Mouse (Mus musculus): ENCODE results near the gene Nfatc2. TPM values are rescaled to one million over a fixed set of nuclear protein-coding genes. Genes with fewer than 3 reads are reported as not detected.

The Nfatc2 gene
- polyA plus RNA-seq, 1 experiment from 2014 or later = 1.7 TPM

- peaks cover under 1% of the 10 kb centered on the region; the same call in 1 of the 2 replicates for H3K36me3 ChIP-seq
- no peak overlapping the region for H3K4me3 ChIP-seq (replicated peaks)
- H3K4me2 ChIP-seq (replicated peaks) = no peak overlapping the region
- no peaks in the 10 kb centered on the region for H3K27me3 ChIP-seq
- H3K9me3 ChIP-seq = peaks cover 4% of the 10 kb centered on the region
- 32% methylated on average over 9 of the region's 9 CpGs for WGBS
- H3K9ac ChIP-seq (replicated peaks) = no peak overlapping the region
- H3K4me1 ChIP-seq (replicated peaks) = peaks cover 31% of the 10 kb centered on the region
- ATAC-seq = peak; percentile 83
- H3K27ac ChIP-seq = peak overlapping the region; percentile 88
These were observed 24.9 kb upstream of the Nfatc2 start for GRCm38 (mm10) chr2:168626385-168626784.

DNA sequence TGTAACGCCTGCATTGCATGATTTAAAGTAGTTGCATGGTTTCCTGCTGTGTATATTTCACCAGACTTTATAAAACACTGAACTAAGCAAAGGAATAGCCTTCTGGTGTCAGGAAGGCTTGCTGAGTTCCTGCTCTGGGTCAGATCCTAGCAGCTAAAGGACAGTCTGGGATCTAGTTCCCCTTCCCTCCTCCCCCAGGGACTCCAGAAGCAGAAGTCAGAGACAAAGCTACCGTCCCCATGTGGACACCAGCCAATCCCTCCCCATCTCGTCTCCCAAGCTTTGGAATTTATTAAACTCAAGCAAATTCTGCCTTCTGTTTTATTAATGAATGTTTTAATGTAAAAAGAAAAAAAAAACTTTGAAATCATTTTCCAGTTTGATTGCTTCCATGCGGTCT is 23.6 kb upstream of the Nfatc2 start:
- no peak for ATAC-seq
- peaks cover 4% of the 10 kb centered on the region for H3K9me3 ChIP-seq
- H3K4me1 ChIP-seq (replicated peaks) = peaks cover 31% of the 10 kb centered on the region
- no peak overlapping the region for H3K4me2 ChIP-seq (replicated peaks)
- H3K36me3 ChIP-seq = no peaks in the 10 kb centered on the region
- no peak overlapping the region for H3K9ac ChIP-seq (replicated peaks)
- peak overlapping the region; percentile 88; the same call in 1 of the 2 replicates for H3K27ac ChIP-seq
- WGBS = 79% methylated on average over 4 of the region's 4 CpGs
- no peaks in the 10 kb centered on the region for H3K27me3 ChIP-seq
- H3K4me3 ChIP-seq (replicated peaks) = no peak overlapping the region

- Histone ChIP-seq H3K36me3 (no peaks in the 10 kb centered on the region), H3K27me3 (no peaks in the 10 kb centered on the region), H3K27ac (no peak overlapping the region), H3K4me3 (replicated peaks) (no peak overlapping the region), H3K4me1 (replicated peaks) (peaks cover 22% of the 10 kb centered on the region), H3K9ac (replicated peaks) (no peak overlapping the region), H3K9me3 (peaks cover 4% of the 10 kb centered on the region), H3K4me2 (replicated peaks) (no peak overlapping the region)
- WGBS = 76% methylated on average over 11 of the region's 11 CpGs
- ATAC-seq = no peak
These were observed 19.8 kb upstream of the Nfatc2 start for GRCm38 (mm10) chr2:168621111-168621802.

- Histone ChIP-seq H3K27me3 (no peaks in the 10 kb centered on the region), H3K36me3 (no peaks in the 10 kb centered on the region), H3K9me3 (peaks cover under 1% of the 10 kb centered on the region; the same call in 1 of the 2 replicates), H3K4me3 (replicated peaks) (no peak overlapping the region), H3K27ac (no peak overlapping the region; the same call in 1 of the 2 replicates), H3K9ac (replicated peaks) (0 out of 2 replicates have a peak overlapping the region, but pooled peaks have one; percentile 6), H3K4me1 (replicated peaks) (peaks cover 28% of the 10 kb centered on the region), H3K4me2 (replicated peaks) (no peak overlapping the region)
- no peak for ATAC-seq
- whole genome bisulfite sequencing = 80% methylated on average over 15 of the region's 15 CpGs
These were observed 16.8 kb upstream of the Nfatc2 start for GRCm38 (mm10) chr2:168618205-168618717.

- no peaks in the 10 kb centered on the region for H3K27me3 ChIP-seq
- H3K9me3 ChIP-seq = no peaks in the 10 kb centered on the region
- peaks cover 29% of the 10 kb centered on the region for H3K4me1 ChIP-seq (replicated peaks)
- no peak for ATAC-seq
- H3K27ac ChIP-seq = no peak overlapping the region
- no peak overlapping the region for H3K9ac ChIP-seq (replicated peaks)
- no peak overlapping the region for H3K4me2 ChIP-seq (replicated peaks)
- no peak overlapping the region for H3K4me3 ChIP-seq (replicated peaks)
- 87% methylated on average over 3 of the region's 3 CpGs for WGBS
- no peaks in the 10 kb centered on the region for H3K36me3 ChIP-seq
These were observed 13.7 kb upstream of the Nfatc2 start for GRCm38 (mm10) chr2:168615160-168615559.

DNA sequence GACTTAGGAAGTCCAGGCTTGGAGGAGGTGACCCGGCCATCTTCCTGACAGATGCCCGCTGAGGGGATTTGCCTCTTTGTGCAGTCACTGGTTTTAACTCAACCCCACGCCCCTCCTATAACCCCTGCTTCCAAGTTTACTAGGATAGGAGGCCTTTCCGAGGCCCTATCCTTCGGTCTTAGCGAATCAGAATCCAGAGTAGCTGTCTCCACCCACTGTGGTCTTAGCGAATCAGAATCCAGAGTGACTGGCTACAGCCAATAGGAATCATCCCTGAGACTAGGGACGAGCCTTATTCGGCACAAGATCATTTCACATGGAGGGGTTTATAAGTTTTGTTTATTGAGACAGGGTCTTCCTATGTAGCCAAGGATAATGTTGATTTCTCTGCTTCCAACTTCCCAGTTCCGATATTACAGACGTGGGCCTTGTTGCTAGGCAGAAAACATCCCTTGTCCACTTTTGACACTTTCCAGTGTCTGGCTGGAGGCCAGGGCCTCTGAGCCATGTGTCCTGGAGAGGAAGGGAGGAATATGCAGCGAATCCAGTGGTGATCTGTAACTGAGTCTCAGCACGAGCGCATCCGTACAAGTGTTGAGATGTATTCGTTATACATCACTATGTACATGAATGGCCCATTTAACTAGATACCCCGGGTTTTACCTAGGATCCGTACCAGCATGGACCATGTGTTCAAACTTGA is 12.9 kb upstream of the Nfatc2 start:
- H3K4me2 ChIP-seq (replicated peaks) = no peak overlapping the region
- no peaks in the 10 kb centered on the region for H3K27me3 ChIP-seq
- no peaks in the 10 kb centered on the region for H3K9me3 ChIP-seq
- H3K4me1 ChIP-seq (replicated peaks) = peaks cover 36% of the 10 kb centered on the region
- no peak overlapping the region for H3K4me3 ChIP-seq (replicated peaks)
- no peak overlapping the region for H3K27ac ChIP-seq
- ATAC-seq = no peak
- WGBS = 72% methylated on average over 18 of the region's 18 CpGs
- H3K36me3 ChIP-seq = no peaks in the 10 kb centered on the region
- H3K9ac ChIP-seq (replicated peaks) = no peak overlapping the region

DNA sequence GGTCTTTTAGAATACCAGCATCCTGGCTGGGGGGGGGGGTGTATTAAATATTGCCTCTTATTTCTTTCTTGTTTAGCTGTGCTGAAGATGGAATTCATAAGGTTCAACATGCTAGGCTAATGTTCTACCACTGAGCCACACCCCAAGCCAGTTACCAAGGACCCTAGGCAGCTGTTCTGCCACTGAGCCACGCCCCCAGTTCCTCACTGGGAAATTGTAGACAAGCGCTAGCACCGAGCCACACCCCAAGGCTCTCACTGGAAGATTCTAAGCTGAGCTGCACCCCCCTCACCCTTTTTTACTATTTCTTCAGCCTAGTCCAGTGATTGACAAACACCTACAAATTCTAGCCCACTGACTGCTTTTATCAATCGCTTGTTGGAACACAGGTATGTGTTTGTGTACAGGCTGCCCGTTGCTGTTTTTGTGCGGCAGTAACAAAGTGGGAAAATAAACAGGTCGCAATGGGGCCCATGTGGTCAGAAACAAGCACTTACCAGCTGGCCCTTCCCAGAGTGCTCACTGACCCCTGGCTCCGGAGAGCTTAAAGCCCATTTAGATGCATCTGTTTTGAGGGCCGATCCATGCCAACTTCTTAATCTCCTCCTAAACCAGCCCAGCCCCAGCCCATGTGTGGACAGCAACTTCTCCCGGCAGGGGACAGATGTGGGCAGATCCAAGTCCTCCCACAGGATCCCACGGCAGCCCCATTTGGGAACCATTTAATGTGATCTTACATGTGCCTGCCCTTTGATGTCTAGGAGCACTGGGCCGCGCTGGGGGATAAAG is 11.8 kb upstream of the Nfatc2 start:
- Histone ChIP-seq H3K9ac (replicated peaks) (no peak overlapping the region), H3K4me1 (replicated peaks) (peaks cover 34% of the 10 kb centered on the region), H3K9me3 (no peaks in the 10 kb centered on the region), H3K4me3 (replicated peaks) (no peak overlapping the region), H3K4me2 (replicated peaks) (no peak overlapping the region), H3K36me3 (no peaks in the 10 kb centered on the region), H3K27me3 (no peaks in the 10 kb centered on the region), H3K27ac (no peak overlapping the region)
- WGBS = 35% methylated on average over 13 of the region's 13 CpGs
- ATAC-seq = no peak

DNA sequence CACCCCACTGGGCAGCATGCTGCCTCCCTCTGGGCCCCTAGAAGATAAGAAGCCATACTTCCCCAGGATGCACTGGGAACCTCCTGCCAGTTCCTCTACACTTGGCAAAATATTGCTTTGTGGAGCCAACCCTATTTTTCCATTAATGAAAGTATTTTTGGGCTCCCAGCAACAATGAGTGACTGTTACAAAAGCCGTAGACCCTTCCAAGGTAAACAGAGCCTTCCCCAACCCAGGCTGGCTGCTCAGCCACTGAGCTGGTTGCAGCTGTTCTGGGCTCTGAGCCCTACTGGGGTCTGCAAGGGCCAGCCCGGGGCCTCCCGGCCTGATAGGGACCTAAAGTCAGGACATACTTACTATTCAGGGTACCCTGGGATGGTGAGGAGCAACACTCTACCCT is 9.5 kb upstream of the Nfatc2 start:
- 91% methylated on average over 3 of the region's 3 CpGs for WGBS
- Histone ChIP-seq H3K27ac (no peak overlapping the region), H3K27me3 (no peaks in the 10 kb centered on the region), H3K36me3 (no peaks in the 10 kb centered on the region), H3K4me1 (replicated peaks) (peaks cover 28% of the 10 kb centered on the region), H3K4me2 (replicated peaks) (no peak overlapping the region), H3K9ac (replicated peaks) (no peak overlapping the region), H3K9me3 (no peaks in the 10 kb centered on the region), H3K4me3 (replicated peaks) (no peak overlapping the region)
- no peak for ATAC-seq

DNA sequence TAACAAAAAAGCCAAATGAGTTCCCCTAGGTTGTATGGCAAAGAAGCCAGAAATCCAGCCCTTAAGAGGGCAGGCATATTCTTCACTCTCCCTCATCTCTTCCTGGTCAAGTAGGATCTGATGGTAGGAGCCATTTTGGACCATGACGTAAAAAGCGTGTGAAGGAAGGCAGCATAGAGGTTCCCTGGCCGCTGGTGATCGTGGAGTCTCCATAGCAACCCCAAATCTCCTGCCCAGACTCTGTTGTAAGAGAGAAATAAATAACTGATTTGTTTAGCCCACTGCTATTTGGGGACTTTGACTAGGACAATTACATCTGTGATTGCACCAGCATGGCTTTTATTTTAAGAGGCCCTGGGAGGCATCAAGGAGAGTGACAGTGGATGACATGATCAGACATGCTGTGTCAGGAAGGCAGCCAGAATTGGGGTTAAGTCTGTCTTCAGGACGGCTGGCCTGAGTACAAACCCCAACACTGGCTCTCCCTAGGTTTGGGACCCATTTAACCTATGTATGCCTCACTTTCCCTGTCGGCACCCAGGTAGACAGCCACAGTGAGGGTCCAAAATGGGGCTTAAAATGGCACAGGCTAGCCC is 8.3 kb upstream of the Nfatc2 start:
- no peaks in the 10 kb centered on the region for H3K36me3 ChIP-seq
- H3K4me2 ChIP-seq (replicated peaks) = no peak overlapping the region
- H3K9ac ChIP-seq (replicated peaks) = no peak overlapping the region
- no peaks in the 10 kb centered on the region for H3K27me3 ChIP-seq
- ATAC-seq = no peak
- H3K4me1 ChIP-seq (replicated peaks) = peaks cover 26% of the 10 kb centered on the region
- H3K4me3 ChIP-seq (replicated peaks) = no peak overlapping the region
- no peaks in the 10 kb centered on the region for H3K9me3 ChIP-seq
- H3K27ac ChIP-seq = no peak overlapping the region
- 45% methylated on average over 6 of the region's 6 CpGs for WGBS

DNA sequence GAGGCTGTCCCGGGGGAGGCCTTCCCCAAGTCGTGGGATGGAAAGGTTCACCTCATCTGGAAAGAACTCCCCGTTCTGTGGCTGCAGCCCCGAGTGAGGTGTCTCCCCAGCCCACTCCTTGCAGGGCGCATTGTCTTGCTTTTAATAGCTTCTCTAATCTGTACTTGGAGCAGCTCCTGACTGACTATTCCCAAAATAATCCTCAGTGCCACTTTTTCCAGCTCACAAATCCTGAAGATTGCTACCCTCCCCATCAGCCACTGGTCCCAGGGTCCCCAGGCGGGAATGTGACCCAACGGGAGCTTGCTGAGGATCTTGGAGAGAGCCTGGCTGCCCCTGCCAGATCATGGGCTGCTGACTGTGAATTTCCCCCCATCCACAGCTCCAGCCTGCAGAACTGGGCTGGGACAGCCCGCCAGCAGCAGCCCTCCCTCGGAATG is 6.7 kb upstream of the Nfatc2 start:
- Histone ChIP-seq H3K36me3 (no peaks in the 10 kb centered on the region), H3K27me3 (peaks cover 10% of the 10 kb centered on the region), H3K4me3 (replicated peaks) (no peak overlapping the region), H3K9me3 (no peaks in the 10 kb centered on the region), H3K27ac (no peak overlapping the region), H3K4me2 (replicated peaks) (no peak overlapping the region), H3K4me1 (replicated peaks) (peaks cover 15% of the 10 kb centered on the region), H3K9ac (replicated peaks) (no peak overlapping the region)
- 64% methylated on average over 9 of the region's 9 CpGs for WGBS
- ATAC-seq = no peak

DNA sequence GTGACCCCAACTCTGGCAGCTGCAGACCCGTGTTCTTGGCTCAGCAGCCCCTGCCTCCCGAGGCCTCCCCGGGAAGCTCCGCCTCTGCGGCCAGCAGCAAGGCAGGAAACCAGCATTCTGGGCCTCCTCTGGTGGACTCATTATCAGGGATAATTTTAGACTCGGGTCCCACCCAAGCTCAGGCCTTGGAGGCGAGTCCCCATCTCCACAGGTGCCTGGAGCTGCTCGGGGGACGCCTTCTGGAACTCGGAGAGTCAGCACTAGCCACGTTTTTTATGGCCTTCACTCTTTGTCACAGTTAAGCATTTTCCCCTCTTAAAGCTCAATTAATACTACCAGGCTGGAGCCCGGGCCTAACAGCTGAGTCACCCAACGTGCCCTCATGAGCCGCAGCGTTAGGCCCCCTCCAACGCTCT is 3.2 kb upstream of the Nfatc2 start:
- Histone ChIP-seq H3K27ac (no peak overlapping the region), H3K9me3 (no peaks in the 10 kb centered on the region), H3K4me2 (replicated peaks) (no peak overlapping the region), H3K4me1 (replicated peaks) (peaks cover 41% of the 10 kb centered on the region), H3K36me3 (no peaks in the 10 kb centered on the region), H3K4me3 (replicated peaks) (no peak overlapping the region), H3K27me3 (peaks cover 36% of the 10 kb centered on the region), H3K9ac (replicated peaks) (no peak overlapping the region)
- 58% methylated on average over 16 of the region's 16 CpGs for WGBS
- no peak for ATAC-seq
